Mouse (Mus musculus): ENCODE results near the gene Eya3.
"Not testable (repeated sequence)": the region's sequence is repeated elsewhere in the genome, so short reads cannot be mapped to it uniquely, and the experiment has no call there.

The Eya3 gene

GRCm38 (mm10) chr4:132649271-132649999 lies 10.6 kb downstream of the Eya3 start:
- no peak for DNase-seq

GRCm38 (mm10) chr4:132652842-132653241 lies 14.1 kb downstream of the Eya3 start:
- DNase-seq: peak; percentile 42 to 63

GRCm38 (mm10) chr4:132653799-132654198 lies 15.0 kb downstream of the Eya3 start:
- DNase-seq: no peak

- no peak for DNase-seq
Observed at GRCm38 (mm10) chr4:132655290-132655689, 16.5 kb downstream of the Eya3 start.

- no peak for DNase-seq
Observed at GRCm38 (mm10) chr4:132659106-132659505, 20.3 kb downstream of the Eya3 start.

GRCm38 (mm10) chr4:132672697-132673096 lies 33.9 kb downstream of the Eya3 start:
- no peak for DNase-seq

- peak; percentile 40 to 48 for DNase-seq
Observed at GRCm38 (mm10) chr4:132676771-132677539, 38.2 kb downstream of the Eya3 start.

GRCm38 (mm10) chr4:132689634-132690033 lies 50.8 kb downstream of the Eya3 start:
- no peak for DNase-seq

GRCm38 (mm10) chr4:132693366-132693765 lies 54.6 kb downstream of the Eya3 start:
- DNase-seq: no peak

GRCm38 (mm10) chr4:132702076-132702475 lies 63.3 kb downstream of the Eya3 start:
- no peak for DNase-seq

- DNase-seq: no peak
Observed at GRCm38 (mm10) chr4:132706885-132707284, 68.1 kb downstream of the Eya3 start.

GRCm38 (mm10) chr4:132713181-132713580 lies 74.4 kb downstream of the Eya3 start:
- DNase-seq: peak in 1 of 2 experiments; percentile 12

GRCm38 (mm10) chr4:132718251-132718650 lies 79.5 kb downstream of the Eya3 start:
- DNase-seq: peak in 1 of 2 experiments; percentile 2

- DNase-seq: no peak
Observed at GRCm38 (mm10) chr4:132728233-132728632, 89.4 kb downstream of the Eya3 start.

- no peak for DNase-seq
Observed at GRCm38 (mm10) chr4:132731616-132732015, 92.8 kb downstream of the Eya3 start.

GRCm38 (mm10) chr4:132732148-132732684 lies 93.4 kb downstream of the Eya3 start, which contains the start of gene Xkr8:
Gene Xkr8 (minus strand): TSS chr4:132732546.
- DNase-seq: peak; percentile 96 to 97

GRCm38 (mm10) chr4:132733071-132733770 lies 94.4 kb downstream of the Eya3 start:
- no peak for DNase-seq

GRCm38 (mm10) chr4:132734766-132735165 lies 96.0 kb downstream of the Eya3 start:
- DNase-seq: no peak

GRCm38 (mm10) chr4:132735389-132735788 lies 96.6 kb downstream of the Eya3 start:
- DNase-seq: no peak

GRCm38 (mm10) chr4:132735894-132736293 lies 97.1 kb downstream of the Eya3 start:
- DNase-seq: peak; percentile 38 to 74

GRCm38 (mm10) chr4:132737154-132737553 lies 98.4 kb downstream of the Eya3 start:
- DNase-seq: not testable (repeated sequence)

GRCm38 (mm10) chr4:132741491-132741890 lies 102.7 kb downstream of the Eya3 start:
- DNase-seq: no peak

Measured in kidney, postnatal 25 days (tissue).